In the genomic region with DNA sequence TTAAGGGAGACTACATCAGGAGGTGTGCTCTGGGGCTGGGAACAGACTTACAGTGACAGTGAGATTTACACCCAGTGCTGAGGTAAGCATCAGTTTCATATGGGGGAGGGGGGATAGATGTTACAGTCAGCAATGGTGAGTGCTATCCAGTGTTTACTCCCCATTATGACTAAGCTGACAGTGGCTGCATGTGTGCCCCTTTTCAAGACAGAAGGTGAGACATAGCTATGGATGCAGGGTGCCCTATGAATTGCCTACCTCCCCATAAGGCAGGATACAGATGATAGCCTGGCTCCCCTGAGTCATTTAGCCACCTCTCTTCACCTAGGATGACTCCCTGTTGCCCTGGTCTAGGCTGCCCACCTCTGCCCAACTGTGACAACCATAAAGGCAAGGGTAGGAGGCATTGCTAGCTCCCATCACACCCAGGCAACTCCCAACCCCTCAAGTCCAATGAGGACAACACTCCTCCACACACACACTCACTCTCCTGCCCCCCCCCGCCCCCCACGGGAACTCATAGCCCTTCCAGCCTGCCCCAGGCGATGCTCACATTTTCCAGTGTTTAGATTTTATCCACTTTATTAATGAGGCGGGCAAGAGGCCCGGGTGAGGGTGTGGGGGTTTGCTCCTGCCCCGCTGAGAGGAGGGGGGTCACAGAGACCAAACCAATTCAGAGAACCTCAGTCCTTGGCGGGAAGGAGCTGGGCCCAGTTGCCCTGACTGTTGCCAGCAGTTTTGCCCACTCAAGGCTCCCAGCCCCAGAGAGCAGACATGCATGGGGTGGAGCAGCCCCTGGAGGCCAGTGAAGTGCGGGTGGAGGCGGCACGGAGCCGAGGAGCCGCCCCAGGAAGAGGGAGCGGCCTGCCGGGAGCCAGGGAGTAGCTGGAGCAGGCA, we compare ENCODE assay signal across 8 mouse cellular contexts. TPM values are rescaled to one million over a fixed set of nuclear protein-coding genes. Genes with fewer than 3 reads are reported as not detected.
A peak's percentile ranks its signal among the peaks of the same experiment; 100 is the strongest.
DNase-seq lines count a peak whose midpoint lies in the region; ATAC-seq lines count a peak whose summit lies in the region.
"Had no signal": no experiment of that assay in that cellular context is flagged by ENCODE, and none has a peak within 500 bp of the region (broad histone marks: within the 10 kb centered on the region; RNA-seq: fewer than 3 reads in every experiment).

A gene (plus strand): TSS at position 710 of the 897 bp plus-strand sequence.

- no peak within 1 kb of the TSS for H3K4me3 ChIP-seq in forebrain, embryonic 15.5 days
- peak within 1 kb of the TSS; percentile 20 for H3K4me3 ChIP-seq in limb, embryonic 13.5 days
- H3K4me3 ChIP-seq: liver, embryonic 13.5 days had no signal

- no peaks in the 10 kb centered on the region for H3K27me3 ChIP-seq in forebrain, embryonic 15.5 days
- H3K27me3 ChIP-seq in limb, embryonic 13.5 days = peaks cover 9% of the 10 kb centered on the region; the same call in 1 of the 2 replicates

- H3K27ac ChIP-seq in forebrain, embryonic 15.5 days (replicated peaks) = 0 out of 2 replicates have a peak within 1 kb of the TSS, but pooled peaks have one; percentile 15
- H3K27ac ChIP-seq in limb, embryonic 13.5 days = peak within 1 kb of the TSS; percentile 52
- H3K27ac ChIP-seq: liver, embryonic 13.5 days had no signal

- DNase-seq in right cerebral cortex, adult 2 months (ENCODE audit: low spot score in 2 of 2) = peak; percentile 29 to 42
- no peak for DNase-seq in right cerebral cortex, postnatal 36 days (ENCODE audit: low spot score in 2 of 2)
- DNase-seq in heart, postnatal 4 days = peak; percentile 72
- peak; percentile 51 for DNase-seq in urinary bladder, postnatal 25 days (ENCODE audit: low spot score)
- no peak for DNase-seq in testis, postnatal 14 days (ENCODE audit: low spot score)
- DNase-seq: liver, embryonic 13.5 days had no signal

- peaks cover 20% of the 10 kb centered on the region; the same call in 1 of the 2 replicates for H3K36me3 ChIP-seq in forebrain, embryonic 15.5 days
- H3K36me3 ChIP-seq in limb, embryonic 13.5 days = peaks cover 35% of the 10 kb centered on the region

- H3K9me3 ChIP-seq in forebrain, embryonic 15.5 days = no peaks in the 10 kb centered on the region
- H3K9me3 ChIP-seq in limb, embryonic 13.5 days = no peaks in the 10 kb centered on the region
- H3K9me3 ChIP-seq: liver, embryonic 13.5 days had no signal

- no peak within 1 kb of the TSS for H3K4me2 ChIP-seq in forebrain, embryonic 15.5 days (replicated peaks)
- peak within 1 kb of the TSS; percentile 76 for H3K4me2 ChIP-seq in limb, embryonic 13.5 days (replicated peaks)

- no peak within 1 kb of the TSS for H3K9ac ChIP-seq in forebrain, embryonic 15.5 days (replicated peaks)
- peak within 1 kb of the TSS; percentile 48; the same call in 1 of the 2 replicates for H3K9ac ChIP-seq in limb, embryonic 13.5 days

- ATAC-seq in forebrain, embryonic 15.5 days (replicated peaks) = peak; percentile 9; the same call in 1 of the 2 replicates
- 0 out of 2 replicates have a peak, but pooled peaks have one; percentile 10 for ATAC-seq in limb, embryonic 13.5 days (ENCODE audit: low FRiP score, low read depth)

- peaks cover 41% of the 10 kb centered on the region for H3K4me1 ChIP-seq in forebrain, embryonic 15.5 days
- peaks cover 58% of the 10 kb centered on the region for H3K4me1 ChIP-seq in limb, embryonic 13.5 days

- WGBS in forebrain, embryonic 15.5 days = 28% methylated on average over 14 of the region's 14 CpGs
- WGBS in limb, embryonic 13.5 days = 21% methylated on average over 14 of the region's 14 CpGs

RNA-seq across cellular contexts. Expression of the gene that starts here (rescaled TPM):
- 0.82 and 1.2 TPM in 2 replicates for polyA plus RNA-seq in forebrain, embryonic 15.5 days (2015; fragmentation: Nextera tagmentation; extraction: Ambion mirVana)
- total RNA-seq in heart, postnatal 4 days (2021) = 1 to 10 TPM in 1 of 2 experiments, under 1 TPM in 1; 0.33 to 1.1 TPM
- 0.89 and 1.2 TPM in 2 replicates for polyA plus RNA-seq in limb, embryonic 13.5 days (2015; fragmentation: Nextera tagmentation; extraction: Ambion mirVana)

Comparison
In these comparisons a context has a peak if more than half of its experiments do, and no peak if none do; other contexts are left out.
1. DNase-seq: peak in right cerebral cortex, adult 2 months (2 of 2), heart, postnatal 4 days (single experiment) and urinary bladder, postnatal 25 days (single experiment); none in right cerebral cortex, postnatal 36 days (0 of 2) and testis, postnatal 14 days (single experiment).